Mouse (Mus musculus): ENCODE data around the gene Taok3.

DNA sequence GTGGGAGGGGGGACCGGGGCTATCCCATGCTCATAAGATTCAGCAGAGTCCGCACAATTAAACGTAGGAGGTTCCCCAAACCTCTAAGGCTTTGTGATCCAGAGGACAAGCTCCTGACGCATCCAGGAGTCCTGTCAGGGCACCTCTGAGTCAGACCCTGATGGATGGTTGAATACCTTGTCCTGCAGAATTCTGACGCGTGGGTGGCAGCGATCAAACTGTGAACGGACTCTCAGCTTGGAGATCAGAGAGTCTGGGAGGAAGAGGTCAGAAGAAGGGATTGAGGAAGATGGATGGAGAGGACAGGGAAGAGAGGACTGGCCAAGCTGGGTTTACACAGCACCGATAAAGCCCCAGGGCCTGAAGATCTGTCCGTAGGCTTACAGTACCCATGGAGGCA lies 194.0 kb downstream of the Taok3 start:
- no peak for TF ChIP-seq CTCF (IDR thresholded peaks at IDR 0.05; ENCODE audit: control insufficient read depth, insufficient read depth, insufficient replicate concordance, low read depth, low read length)
- no peak for TF ChIP-seq POLR2A (IDR thresholded peaks at IDR 0.05; ENCODE audit: control insufficient read depth, low read depth, low read length)
